Mouse (Mus musculus): ENCODE measurements around the gene Ugt1a5.
"Not testable (repeated sequence)": the region's sequence is repeated elsewhere in the genome, so short reads cannot be mapped to it uniquely, and the experiment has no call there.

Gene Ugt1a5

DNA sequence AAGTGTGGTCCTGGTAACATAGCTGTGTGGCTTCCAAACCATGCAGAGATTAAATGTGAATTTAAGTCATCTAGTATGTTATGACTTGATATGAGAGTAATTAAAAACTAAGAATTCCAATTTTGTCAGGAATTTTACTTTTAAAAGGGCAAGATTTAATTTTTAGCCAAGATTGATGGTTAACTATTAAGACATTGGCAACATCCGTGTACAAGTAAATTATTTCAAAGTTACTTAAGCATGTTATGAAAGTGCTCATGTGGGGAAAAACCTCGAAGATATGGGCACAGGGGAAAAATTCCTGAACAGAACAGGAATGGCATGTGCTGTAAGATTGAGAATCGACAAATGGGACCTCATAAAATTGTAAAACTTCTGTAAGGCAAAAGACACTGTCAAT is 31.6 kb downstream of the Ugt1a5 start:
- DNase-seq (ENCODE audit: low read depth, low spot score): no peak

- DNase-seq (ENCODE audit: low read depth, low spot score): no peak
Measured at GRCm38 (mm10) chr1:88199996-88200395, 34.2 kb downstream of the Ugt1a5 start.

GRCm38 (mm10) chr1:88200456-88200855 is 34.6 kb downstream of the Ugt1a5 start, which contains the start of gene Ugt1a2:
TSS of gene Ugt1a2 (plus strand) at chr1:88200601.
- no peak for DNase-seq (ENCODE audit: low read depth, low spot score)

DNA sequence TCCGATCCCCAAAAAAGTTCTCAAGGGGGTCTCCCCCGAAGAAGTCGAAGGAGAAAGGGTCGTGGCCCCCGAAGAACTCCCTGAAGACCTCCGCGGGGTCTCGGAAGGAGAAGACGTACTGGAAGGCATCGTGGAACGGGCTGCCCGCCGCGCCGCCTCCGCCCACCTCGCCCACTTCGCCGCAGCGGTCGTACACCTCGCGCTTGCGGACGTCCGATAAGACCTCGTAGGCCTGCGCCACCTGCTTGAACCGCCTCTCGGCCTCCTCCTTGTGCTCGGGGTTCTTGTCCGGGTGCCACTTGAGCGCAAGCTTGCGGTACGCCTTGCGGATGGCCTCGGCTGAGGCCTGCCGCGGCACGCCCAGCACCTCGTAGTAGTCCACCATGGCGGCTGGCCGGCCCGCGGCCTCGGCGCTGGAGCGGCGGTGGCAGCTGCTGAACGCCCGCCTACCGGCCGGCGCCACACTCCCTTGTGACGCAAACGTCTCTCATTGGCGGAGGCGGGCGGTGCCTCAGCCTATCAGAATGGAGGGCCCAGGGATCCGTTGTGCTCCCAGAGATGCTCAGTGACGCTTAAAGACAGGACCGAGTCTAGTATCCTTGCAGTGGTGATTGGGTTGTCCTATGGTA is 39.6 kb downstream of the Ugt1a5 start, which contains the start of gene Dnajb3:
Gene Dnajb3, minus strand, starts transcription at position 489 of the 629 bp plus-strand sequence.
- peak; percentile 76 for DNase-seq (ENCODE audit: low read depth, low spot score)

- DNase-seq (ENCODE audit: low read depth, low spot score): no peak
Measured at GRCm38 (mm10) chr1:88206843-88207479, 41.1 kb downstream of the Ugt1a5 start.

GRCm38 (mm10) chr1:88211812-88212211 is 46.0 kb downstream of the Ugt1a5 start, which contains the start of gene Ugt1a1:
TSS of gene Ugt1a1 (plus strand) at chr1:88211959.
- peak; percentile 18 for DNase-seq (ENCODE audit: low read depth, low spot score)

GRCm38 (mm10) chr1:88212341-88213045 is 46.7 kb downstream of the Ugt1a5 start:
- peak; percentile 13 for DNase-seq (ENCODE audit: low read depth, low spot score)

- DNase-seq (ENCODE audit: low read depth, low spot score): peak; percentile 2
Measured at GRCm38 (mm10) chr1:88213061-88213460, 47.2 kb downstream of the Ugt1a5 start.

DNA sequence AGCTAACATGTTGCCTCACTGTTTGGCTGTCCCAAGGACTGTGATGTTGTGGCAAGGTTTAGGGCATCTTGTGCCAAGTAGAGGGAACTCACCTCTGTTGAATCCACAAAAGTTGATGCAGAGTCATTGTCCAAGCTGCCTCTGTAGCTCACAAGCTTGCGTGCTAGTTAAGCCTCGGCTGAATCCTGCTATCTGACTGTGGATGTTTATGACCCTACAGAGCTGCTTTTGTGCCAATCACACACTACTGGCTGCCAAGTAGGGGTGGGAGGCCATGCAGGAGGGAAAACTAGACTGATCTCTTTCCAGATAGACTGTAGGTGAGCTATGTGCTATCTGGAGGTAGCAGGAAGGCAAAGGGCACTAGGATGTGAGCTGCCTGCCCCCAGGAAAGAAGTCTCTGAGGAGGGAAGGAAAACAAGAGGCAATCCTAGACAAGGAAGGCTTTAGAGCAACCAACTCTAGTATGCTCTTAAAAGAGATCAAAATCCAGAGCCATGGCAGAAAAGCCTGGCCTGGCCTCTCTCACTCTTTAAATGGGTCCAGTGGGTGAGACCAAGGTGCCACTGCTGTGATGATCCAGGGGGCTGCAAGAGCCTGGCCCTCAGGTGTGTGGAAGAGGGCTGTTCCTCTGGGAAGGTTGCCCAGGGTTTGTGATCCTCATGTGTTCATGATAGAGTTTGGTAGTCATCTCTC is 48.1 kb downstream of the Ugt1a5 start:
- DNase-seq (ENCODE audit: low read depth, low spot score): peak; percentile 17

- peak; percentile 15 for DNase-seq (ENCODE audit: low read depth, low spot score)
Measured at GRCm38 (mm10) chr1:88214462-88214952, 48.7 kb downstream of the Ugt1a5 start.

DNA sequence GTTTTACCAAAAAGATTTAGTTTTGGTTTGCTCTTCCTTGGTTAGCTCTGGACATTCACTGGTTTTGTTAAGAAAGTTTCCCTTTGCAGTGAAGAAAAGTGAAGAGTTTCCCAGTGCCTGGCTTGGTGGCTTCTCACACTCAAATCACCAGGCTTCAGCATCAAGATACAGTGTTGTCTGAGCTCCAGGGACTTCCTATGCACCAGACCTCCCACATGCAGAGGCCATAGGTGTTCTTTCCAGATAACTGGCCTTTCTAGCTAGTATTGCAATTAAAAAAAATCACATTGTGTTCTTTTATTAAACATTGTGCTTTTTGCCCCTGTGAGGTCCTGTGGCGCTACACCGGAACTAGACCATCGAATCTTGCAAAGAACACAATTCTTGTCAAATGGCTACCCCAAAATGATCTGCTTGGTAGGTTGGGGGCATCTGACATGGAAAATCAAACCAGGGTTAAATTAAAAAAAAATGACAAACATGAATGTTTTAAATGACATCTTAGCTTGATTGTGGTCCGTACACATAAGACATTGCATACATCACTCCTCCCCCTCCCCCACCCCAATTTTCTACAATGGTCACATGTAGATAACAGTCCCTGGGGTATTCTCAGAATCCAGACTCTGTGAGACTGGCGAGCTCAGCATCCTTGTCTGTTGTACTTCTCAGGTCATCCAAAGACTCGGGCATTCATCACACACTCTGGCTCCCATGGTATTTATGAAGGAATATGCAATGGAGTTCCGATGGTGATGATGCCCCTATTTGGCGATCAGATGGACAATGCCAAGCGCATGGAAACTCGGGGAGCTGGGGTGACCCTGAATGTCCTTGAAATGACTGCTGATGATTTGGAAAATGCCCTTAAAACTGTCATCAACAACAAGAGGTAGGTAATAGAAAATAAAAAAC is 49.9 kb downstream of the Ugt1a5 start:
- peak; percentile 16 for DNase-seq (ENCODE audit: low read depth, low spot score)

GRCm38 (mm10) chr1:88216551-88216950 is 50.7 kb downstream of the Ugt1a5 start:
- DNase-seq (ENCODE audit: low read depth, low spot score): peak; percentile 6

- DNase-seq (ENCODE audit: low read depth, low spot score): peak; percentile 17
Measured at GRCm38 (mm10) chr1:88217144-88217543, 51.3 kb downstream of the Ugt1a5 start.

GRCm38 (mm10) chr1:88217576-88217975 is 51.8 kb downstream of the Ugt1a5 start:
- peak; percentile 7 for DNase-seq (ENCODE audit: low read depth, low spot score)

- peak; percentile 11 for DNase-seq (ENCODE audit: low read depth, low spot score)
Measured at GRCm38 (mm10) chr1:88218051-88218450, 52.2 kb downstream of the Ugt1a5 start.

- DNase-seq (ENCODE audit: low read depth, low spot score): peak; percentile 10
Measured at GRCm38 (mm10) chr1:88218591-88218990, 52.8 kb downstream of the Ugt1a5 start.

- peak; percentile 8 for DNase-seq (ENCODE audit: low read depth, low spot score)
Measured at GRCm38 (mm10) chr1:88219054-88219453, 53.2 kb downstream of the Ugt1a5 start.

DNA sequence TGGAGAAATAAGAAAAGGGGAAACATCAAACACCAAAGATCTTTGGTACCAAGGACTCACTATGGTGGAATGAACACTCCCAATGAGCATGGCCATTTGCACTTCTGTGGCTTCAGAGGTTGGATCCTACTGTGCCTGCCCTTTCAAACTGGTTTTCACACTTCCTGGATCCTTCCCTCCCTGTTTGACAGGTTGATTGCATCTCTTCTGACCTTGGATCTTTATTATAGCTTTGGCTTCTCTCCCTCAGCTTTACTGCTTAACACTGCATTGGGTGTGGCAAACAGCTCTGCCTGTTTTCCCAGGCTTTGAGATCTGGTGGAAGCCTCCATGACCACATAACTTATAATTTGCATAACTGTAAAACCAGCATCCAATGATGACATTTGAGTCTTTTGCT is 54.5 kb downstream of the Ugt1a5 start:
- DNase-seq (ENCODE audit: low read depth, low spot score): peak; percentile 12

GRCm38 (mm10) chr1:88222216-88222615 is 56.4 kb downstream of the Ugt1a5 start:
- peak; percentile 8 for DNase-seq (ENCODE audit: low read depth, low spot score)

DNA sequence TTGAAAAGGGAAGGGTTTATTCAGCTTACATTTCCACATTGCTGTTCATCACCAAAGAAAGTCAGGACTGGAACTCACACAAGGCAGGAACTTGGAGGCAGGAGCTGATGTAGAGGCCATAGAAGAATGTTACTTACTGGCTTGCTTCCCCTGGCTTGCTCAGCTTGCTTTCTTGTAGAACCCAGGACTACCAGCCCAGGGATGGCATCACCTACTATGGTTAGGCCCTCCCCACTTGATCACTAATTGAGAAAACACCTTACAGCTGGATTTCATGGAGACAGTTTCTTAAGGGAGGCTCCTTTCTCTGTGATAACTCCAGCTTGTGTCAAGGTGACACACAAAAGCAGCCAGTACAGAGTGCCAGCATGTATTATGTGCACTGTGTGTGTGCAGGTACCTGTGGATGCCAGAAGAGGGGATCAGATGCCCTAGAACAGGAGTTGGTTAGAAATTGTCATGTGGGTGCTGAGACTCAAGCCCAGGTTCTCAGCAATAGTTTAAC is 57.3 kb downstream of the Ugt1a5 start:
- not testable (repeated sequence) for DNase-seq (ENCODE audit: low read depth, low spot score)
